Comparison of ENCODE assay signal across 28 mouse cellular contexts in the genomic region with DNA sequence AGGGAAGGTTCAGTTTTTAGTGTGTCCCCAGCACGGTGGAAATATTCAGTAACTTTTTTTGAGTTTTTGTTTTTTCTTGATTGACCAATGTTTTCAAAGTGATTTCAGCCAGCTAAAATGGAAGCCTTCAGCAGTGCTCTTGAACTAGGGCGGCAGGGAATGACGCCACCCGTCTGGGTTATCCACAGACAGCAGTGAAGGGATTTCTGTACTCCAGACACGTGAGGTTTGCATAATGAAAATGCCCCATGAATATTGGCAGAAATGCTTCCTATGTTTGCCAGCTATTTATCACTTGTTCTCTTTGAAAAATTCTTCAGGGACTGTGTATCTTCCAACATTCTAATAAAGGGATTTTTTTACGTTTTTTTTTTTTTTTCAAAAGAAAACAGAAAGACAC.
DNase-seq lines count a peak whose midpoint lies in the region; ATAC-seq and TF ChIP-seq lines count a peak whose summit lies in the region.
"Had no signal": no experiment of that assay in that cellular context is flagged by ENCODE, and none has a peak within 500 bp of the region (broad histone marks: within the 10 kb centered on the region; RNA-seq: fewer than 3 reads in every experiment).

No protein-coding gene starts in this region.

- H3K27ac ChIP-seq in forebrain, embryonic 16.5 days (ENCODE audit: low read length): no peak overlapping the region
- H3K27ac ChIP-seq in forebrain, embryonic 13.5 days: no peak overlapping the region
- H3K27ac ChIP-seq in heart, embryonic 12.5 days (ENCODE audit: poor library complexity, severe bottlenecking): no peak overlapping the region
- H3K27ac ChIP-seq in midbrain, postnatal 0 days (ENCODE audit: low read depth, low read length): no peak overlapping the region
- H3K27ac ChIP-seq in midbrain, embryonic 11.5 days (ENCODE audit: low read depth, low read length): no peak overlapping the region
- H3K27ac ChIP-seq: embryonic facial prominence, embryonic 12.5 days; hindbrain, embryonic 10.5 days; intestine, embryonic 15.5 days; liver, embryonic 12.5 days; macrophage; neural tube, embryonic 15.5 days; stomach, postnatal 0 days had no signal

- H3K9ac ChIP-seq in forebrain, embryonic 16.5 days (replicated peaks; ENCODE audit: low read depth, low read length): no peak overlapping the region
- H3K9ac ChIP-seq in forebrain, embryonic 13.5 days: no peak overlapping the region
- H3K9ac ChIP-seq in heart, embryonic 12.5 days: no peak overlapping the region
- no peak overlapping the region for H3K9ac ChIP-seq in midbrain, postnatal 0 days (replicated peaks; ENCODE audit: low read length, poor library complexity, severe bottlenecking)
- no peak overlapping the region for H3K9ac ChIP-seq in midbrain, embryonic 11.5 days (ENCODE audit: low read length)
- H3K9ac ChIP-seq: embryonic facial prominence, embryonic 12.5 days; intestine, embryonic 15.5 days; liver, embryonic 12.5 days; liver, postnatal 0 days; neural tube, embryonic 15.5 days had no signal

- H3K27me3 ChIP-seq in forebrain, embryonic 16.5 days (replicated peaks; ENCODE audit: control insufficient read depth, insufficient read depth, low read length): no peaks in the 10 kb centered on the region
- no peaks in the 10 kb centered on the region for H3K27me3 ChIP-seq in forebrain, embryonic 13.5 days
- H3K27me3 ChIP-seq in heart, embryonic 12.5 days (replicated peaks): no peaks in the 10 kb centered on the region
- no peaks in the 10 kb centered on the region for H3K27me3 ChIP-seq in midbrain, postnatal 0 days (ENCODE audit: insufficient read depth, low read length)
- no peaks in the 10 kb centered on the region for H3K27me3 ChIP-seq in midbrain, embryonic 11.5 days (ENCODE audit: control insufficient read depth, insufficient read depth, low read length)
- H3K27me3 ChIP-seq: embryonic facial prominence, embryonic 12.5 days; intestine, embryonic 15.5 days; liver, embryonic 12.5 days; neural tube, embryonic 15.5 days had no signal

- H3K4me2 ChIP-seq in forebrain, embryonic 16.5 days (ENCODE audit: low read length): no peak overlapping the region
- no peak overlapping the region for H3K4me2 ChIP-seq in forebrain, embryonic 13.5 days
- H3K4me2 ChIP-seq in heart, embryonic 12.5 days: no peak overlapping the region
- no peak overlapping the region for H3K4me2 ChIP-seq in midbrain, postnatal 0 days (ENCODE audit: low read depth, low read length, poor library complexity, severe bottlenecking)
- H3K4me2 ChIP-seq in midbrain, embryonic 11.5 days: no peak overlapping the region
- H3K4me2 ChIP-seq: embryonic facial prominence, embryonic 12.5 days; intestine, embryonic 15.5 days; liver, embryonic 12.5 days; neural tube, embryonic 15.5 days had no signal

- no peaks in the 10 kb centered on the region for H3K36me3 ChIP-seq in forebrain, embryonic 16.5 days (ENCODE audit: control insufficient read depth, insufficient read depth)
- no peaks in the 10 kb centered on the region for H3K36me3 ChIP-seq in forebrain, embryonic 13.5 days (ENCODE audit: poor library complexity, severe bottlenecking)
- H3K36me3 ChIP-seq in heart, embryonic 12.5 days: no peaks in the 10 kb centered on the region
- H3K36me3 ChIP-seq in midbrain, postnatal 0 days (ENCODE audit: insufficient read depth, low read length): no peaks in the 10 kb centered on the region
- no peaks in the 10 kb centered on the region for H3K36me3 ChIP-seq in midbrain, embryonic 11.5 days (ENCODE audit: control insufficient read depth, insufficient read depth, low read length)
- H3K36me3 ChIP-seq: embryonic facial prominence, embryonic 12.5 days; hindbrain, embryonic 10.5 days; intestine, embryonic 15.5 days; liver, embryonic 12.5 days; neural tube, embryonic 15.5 days had no signal

- H3K4me1 ChIP-seq in forebrain, embryonic 16.5 days (replicated peaks; ENCODE audit: control insufficient read depth, insufficient read depth, low read length): peaks cover 7% of the 10 kb centered on the region; the same call in 1 of the 2 replicates
- H3K4me1 ChIP-seq in forebrain, embryonic 13.5 days: peaks cover 6% of the 10 kb centered on the region
- H3K4me1 ChIP-seq in heart, embryonic 12.5 days (replicated peaks): peaks cover 9% of the 10 kb centered on the region; the same call in 1 of the 2 replicates
- no peaks in the 10 kb centered on the region for H3K4me1 ChIP-seq in midbrain, postnatal 0 days (ENCODE audit: insufficient read depth, low read length)
- H3K4me1 ChIP-seq in midbrain, embryonic 11.5 days (ENCODE audit: control insufficient read depth, insufficient read depth, low read length): no peaks in the 10 kb centered on the region
- H3K4me1 ChIP-seq: embryonic facial prominence, embryonic 12.5 days; hindbrain, embryonic 10.5 days; intestine, embryonic 15.5 days; liver, embryonic 12.5 days had no signal

- no peak overlapping the region for H3K4me3 ChIP-seq in forebrain, embryonic 16.5 days (replicated peaks; ENCODE audit: low read length)
- no peak overlapping the region for H3K4me3 ChIP-seq in forebrain, embryonic 13.5 days
- H3K4me3 ChIP-seq in heart, embryonic 12.5 days: no peak overlapping the region
- H3K4me3 ChIP-seq in midbrain, postnatal 0 days (ENCODE audit: low read depth, low read length): no peak overlapping the region
- H3K4me3 ChIP-seq in midbrain, embryonic 11.5 days (ENCODE audit: low read depth, low read length): no peak overlapping the region
- H3K4me3 ChIP-seq: embryonic facial prominence, embryonic 12.5 days; hindbrain, embryonic 10.5 days; intestine, embryonic 15.5 days; liver, embryonic 12.5 days; neural tube, embryonic 15.5 days had no signal

- 55% methylated on average over 6 of the region's 6 CpGs for WGBS in forebrain, embryonic 16.5 days
- 82% methylated on average over 6 of the region's 6 CpGs for WGBS in forebrain, embryonic 13.5 days
- WGBS in heart, embryonic 12.5 days: 79% methylated on average over 6 of the region's 6 CpGs
- 75% methylated on average over 6 of the region's 6 CpGs for WGBS in midbrain, postnatal 0 days
- 90% methylated on average over 6 of the region's 6 CpGs for WGBS in midbrain, embryonic 11.5 days

- TF ChIP-seq CTCF in midbrain, postnatal 0 days (IDR thresholded peaks at IDR 0.05): no peak

- H3K9me3 ChIP-seq in forebrain, embryonic 16.5 days (ENCODE audit: control insufficient read depth, low read length): no peaks in the 10 kb centered on the region
- no peaks in the 10 kb centered on the region for H3K9me3 ChIP-seq in forebrain, embryonic 13.5 days (replicated peaks)
- H3K9me3 ChIP-seq in heart, embryonic 12.5 days (replicated peaks): no peaks in the 10 kb centered on the region
- no peaks in the 10 kb centered on the region for H3K9me3 ChIP-seq in midbrain, postnatal 0 days (ENCODE audit: low read length)
- no peaks in the 10 kb centered on the region for H3K9me3 ChIP-seq in midbrain, embryonic 11.5 days (ENCODE audit: control insufficient read depth, low read length)
- H3K9me3 ChIP-seq: embryonic facial prominence, embryonic 12.5 days; hindbrain, embryonic 10.5 days; intestine, embryonic 15.5 days; neural tube, embryonic 15.5 days had no signal

- DNase-seq in heart, adult 8-10 months (ENCODE audit: low spot score): peak; percentile 27
- DNase-seq in midbrain, postnatal 0 days (ENCODE audit: low spot score): peak; percentile 48
- no peak for DNase-seq in midbrain, embryonic 11.5 days (ENCODE audit: low spot score, missing footprints)
- no peak for DNase-seq in T-cell, adult 2 months (ENCODE audit: low spot score)
- no peak for DNase-seq in kidney, postnatal 14 days
- DNase-seq: adrenal gland, postnatal 25 days; cerebellum, adult 8-10 months; embryo, embryonic 11 days; kidney, adult 2 months; kidney, postnatal 4 days; left cerebral cortex, postnatal 4 days; liver, postnatal 0 days; midbrain, embryonic 14.5 days; retina, postnatal 1 day; right cerebral cortex, postnatal 14 days; thymus, adult 18-20 months; thymus, postnatal 25 days had no signal

- peak; percentile 68; the same call in 1 of the 2 replicates for ATAC-seq in forebrain, embryonic 16.5 days
- ATAC-seq in forebrain, embryonic 13.5 days: no peak
- ATAC-seq in heart, embryonic 12.5 days (ENCODE audit: insufficient number of reproducible peaks, low FRiP score): no peak
- ATAC-seq in midbrain, postnatal 0 days (ENCODE audit: low FRiP score): no peak
- ATAC-seq in midbrain, embryonic 11.5 days (ENCODE audit: low FRiP score): no peak
- ATAC-seq: hindbrain, embryonic 16.5 days; intestine, embryonic 15.5 days; liver, embryonic 12.5 days; liver, postnatal 0 days had no signal

Comparison
In these comparisons a context has a peak if more than half of its experiments do, and no peak if none do; other contexts are left out.
1. DNase-seq: peak in heart, adult 8-10 months (single experiment) and midbrain, postnatal 0 days (single experiment); none in midbrain, embryonic 11.5 days (single experiment), T-cell, adult 2 months (single experiment) and kidney, postnatal 14 days (single experiment).